Mouse (Mus musculus) A20 (cell line): ENCODE data around the gene Agap1.

ENCODE experiments used
- DNase-seq: peaks from one replicate; pipeline ENCODE4 v3.0.0-alpha.2; 2011; ENCODE audit warnings: low read depth, low spot score

Gene Agap1

DNA sequence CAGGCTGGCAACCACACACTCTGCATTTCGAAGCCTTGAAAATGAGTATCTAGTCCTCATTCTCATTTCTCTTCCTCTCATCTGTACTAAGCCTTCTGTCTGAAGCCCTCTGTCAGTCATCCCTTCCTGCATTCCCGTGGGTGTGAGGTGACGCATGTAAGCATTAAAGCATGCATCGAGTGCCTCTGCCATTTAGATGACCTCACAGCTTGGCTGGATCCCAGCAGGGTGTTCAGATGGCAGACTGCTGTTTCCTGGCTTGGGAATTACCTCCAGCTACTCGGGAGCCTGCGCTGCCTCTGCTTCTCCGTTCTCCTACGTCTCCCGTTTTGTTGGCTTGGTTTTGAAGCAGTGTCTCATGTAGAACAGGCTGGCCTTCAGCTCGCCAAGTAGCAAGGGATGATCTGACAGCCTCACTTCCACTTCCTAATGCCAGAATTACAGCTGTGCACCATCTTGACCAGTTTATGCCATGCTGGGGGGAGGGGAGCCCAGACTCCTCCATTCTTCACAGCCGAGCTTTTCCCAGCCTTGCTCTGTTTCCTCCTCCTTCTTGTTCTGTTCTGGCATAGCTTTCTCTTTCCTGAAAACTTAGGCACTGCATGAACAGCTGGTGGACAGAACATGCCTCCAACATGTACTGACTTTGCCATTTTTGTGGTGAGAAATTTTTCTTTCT is 202.2 kb downstream of the Agap1 start:
- DNase-seq: no peak

- no peak for DNase-seq
Measured at GRCm38 (mm10) chr1:89660804-89661203, 206.2 kb downstream of the Agap1 start.

GRCm38 (mm10) chr1:89666154-89666553 is 211.5 kb downstream of the Agap1 start:
- DNase-seq: no peak

- no peak for DNase-seq
Measured at GRCm38 (mm10) chr1:89667387-89667786, 212.8 kb downstream of the Agap1 start.

DNA sequence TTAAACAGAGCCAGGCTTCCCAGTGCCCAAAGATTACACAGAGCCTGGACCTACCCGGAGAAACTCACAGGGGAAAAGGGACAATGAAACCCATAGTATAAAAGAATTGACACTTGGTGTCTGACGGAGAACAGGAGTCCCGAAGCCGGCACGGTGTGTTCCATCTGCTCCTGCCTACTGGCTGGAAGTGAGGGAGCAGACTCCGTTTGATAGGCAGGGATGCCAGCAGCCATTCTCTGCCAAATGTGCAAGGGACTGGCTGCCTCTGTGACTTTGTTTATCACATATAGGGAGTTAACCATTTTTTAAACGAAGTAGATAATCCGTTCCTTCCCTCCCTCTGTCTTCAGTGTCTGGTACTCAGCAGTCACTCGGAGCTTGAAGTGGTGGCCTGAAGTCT is 214.0 kb downstream of the Agap1 start:
- no peak for DNase-seq

GRCm38 (mm10) chr1:89671110-89671787 is 216.6 kb downstream of the Agap1 start:
- no peak for DNase-seq

GRCm38 (mm10) chr1:89673071-89673470 is 218.5 kb downstream of the Agap1 start:
- DNase-seq: no peak

GRCm38 (mm10) chr1:89673686-89674085 is 219.1 kb downstream of the Agap1 start:
- no peak for DNase-seq

GRCm38 (mm10) chr1:89674681-89675080 is 220.1 kb downstream of the Agap1 start:
- DNase-seq: no peak

DNA sequence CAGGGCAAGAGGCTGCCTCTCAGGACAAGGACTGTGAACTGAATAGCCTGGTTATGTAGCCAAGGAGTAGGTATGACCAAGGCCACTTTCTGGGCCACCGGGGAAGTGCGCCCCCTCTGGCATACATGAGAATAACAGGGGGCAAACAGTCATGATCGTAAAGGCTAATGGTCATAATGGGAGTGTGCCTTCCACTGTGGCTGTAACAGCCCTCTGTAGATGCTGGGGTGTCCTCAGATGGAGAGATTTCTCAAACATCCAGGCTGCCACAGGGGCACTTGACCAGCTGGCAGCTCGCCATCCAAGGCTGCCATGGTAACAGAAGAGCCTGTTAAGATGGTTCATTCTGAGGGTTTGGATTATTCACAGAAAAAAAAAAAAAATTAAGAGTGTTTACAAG is 221.8 kb downstream of the Agap1 start:
- DNase-seq: no peak

GRCm38 (mm10) chr1:89680673-89681072 is 226.1 kb downstream of the Agap1 start:
- DNase-seq: no peak

GRCm38 (mm10) chr1:89688914-89689313 is 234.3 kb downstream of the Agap1 start:
- DNase-seq: no peak

DNA sequence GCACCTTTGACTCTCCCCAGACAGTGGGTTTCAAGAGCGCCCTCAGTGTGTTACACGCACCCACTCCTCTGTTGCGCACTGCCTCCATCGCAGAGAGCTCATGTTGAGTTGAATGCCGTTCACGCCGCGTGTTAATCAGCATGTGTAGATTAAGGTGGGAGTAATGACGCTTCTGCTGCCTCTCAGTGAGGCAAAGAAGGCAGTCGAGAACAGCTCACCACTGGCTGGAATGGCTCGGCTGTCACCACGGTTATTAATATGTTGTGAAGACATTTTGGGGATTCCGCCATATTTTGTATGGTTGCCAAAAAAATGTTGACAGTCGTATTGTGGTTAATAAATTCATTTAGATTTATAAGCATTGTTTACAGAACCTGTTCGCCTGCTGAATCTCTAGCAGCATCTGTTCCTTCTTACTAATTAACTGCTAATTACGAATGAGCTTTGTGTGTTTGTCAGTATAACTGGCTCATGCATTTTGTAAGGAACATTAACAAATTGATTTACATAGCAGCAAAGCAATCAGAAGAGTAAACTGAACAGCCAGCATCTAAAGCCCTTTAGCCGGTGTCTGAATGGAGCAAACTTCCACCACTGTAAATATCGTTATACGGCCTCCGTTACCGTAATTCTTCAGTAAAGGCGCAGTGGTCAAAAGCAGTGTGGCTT is 235.1 kb downstream of the Agap1 start:
- DNase-seq: no peak

- DNase-seq: no peak
Measured at GRCm38 (mm10) chr1:89691096-89691495, 236.5 kb downstream of the Agap1 start.

DNA sequence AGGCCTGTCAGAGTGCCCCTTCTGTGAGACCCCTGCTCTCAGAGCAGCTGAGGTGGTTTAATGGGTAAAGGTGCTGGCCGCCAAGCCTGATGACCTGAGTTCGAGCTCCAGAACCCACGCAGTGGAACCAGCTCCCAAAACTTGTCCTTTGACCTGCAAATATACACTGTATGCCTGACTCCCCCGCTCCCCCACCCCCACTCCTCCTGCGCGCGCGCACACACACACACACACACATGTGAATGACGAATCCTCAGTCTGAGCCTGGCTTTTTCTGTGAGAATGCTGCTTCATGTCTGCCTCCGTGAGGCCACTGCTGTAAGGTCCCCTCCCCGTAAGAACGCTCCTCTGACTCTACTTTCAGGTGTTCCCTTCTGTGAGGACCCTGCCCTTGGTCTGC is 237.8 kb downstream of the Agap1 start:
- no peak for DNase-seq

DNA sequence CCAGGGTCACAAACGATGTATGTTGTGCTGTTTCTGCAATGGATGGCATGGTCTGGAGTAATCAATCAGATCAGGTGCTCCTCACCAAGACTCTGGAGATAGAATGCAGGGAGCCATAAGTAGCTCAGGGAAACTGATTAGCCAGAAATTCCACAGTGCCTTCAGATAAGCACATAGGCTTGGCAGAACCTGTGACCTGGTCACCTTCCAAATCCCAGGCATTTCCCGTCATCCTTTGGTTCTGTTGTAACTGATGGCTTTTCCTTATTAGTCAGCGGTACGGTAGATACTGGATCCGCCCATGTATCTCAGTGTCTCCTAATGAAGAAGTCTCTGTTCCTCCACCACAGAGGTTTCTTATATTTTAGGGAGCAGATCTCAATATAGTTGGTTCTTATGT is 240.3 kb downstream of the Agap1 start:
- DNase-seq: no peak

DNA sequence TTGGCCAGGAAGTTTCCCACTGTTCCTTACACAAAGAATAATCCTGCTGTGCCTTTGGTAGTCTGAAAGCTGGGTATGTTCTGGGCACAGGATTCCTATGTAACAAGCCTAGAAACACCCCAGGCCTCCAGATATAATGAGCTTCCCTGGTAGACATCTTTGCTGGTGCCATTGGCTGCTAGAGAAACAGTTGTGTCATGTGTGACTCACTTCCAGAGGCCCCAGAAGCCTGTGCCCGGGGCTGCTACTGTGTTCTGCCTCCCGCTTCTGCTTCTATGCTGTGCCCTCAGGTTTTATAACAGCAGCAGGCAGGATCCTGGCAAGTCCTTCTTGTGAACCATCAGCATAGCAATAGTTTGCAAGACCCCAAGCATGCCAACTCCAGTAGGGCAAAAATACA is 242.6 kb downstream of the Agap1 start:
- no peak for DNase-seq

DNA sequence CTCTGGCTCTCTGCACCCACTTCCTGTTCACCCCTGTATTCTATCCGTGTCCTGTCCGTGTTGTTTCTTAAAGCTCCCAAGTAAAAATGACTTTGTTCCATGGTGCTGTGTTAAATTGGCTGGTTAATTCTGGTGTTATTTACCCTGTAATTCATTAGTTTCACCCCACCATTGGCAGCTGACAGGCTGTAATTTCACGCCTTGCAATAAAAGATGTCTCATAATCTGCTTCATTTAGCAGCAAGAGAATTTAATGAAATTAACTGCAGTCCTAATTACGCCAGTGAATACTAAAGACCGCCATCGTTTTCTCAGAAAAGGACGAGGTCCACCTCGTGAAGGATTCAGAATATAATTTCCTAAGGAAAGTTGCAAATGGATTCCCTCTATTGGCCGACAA is 245.6 kb downstream of the Agap1 start:
- DNase-seq: no peak

GRCm38 (mm10) chr1:89701162-89701730 is 246.6 kb downstream of the Agap1 start:
- DNase-seq: no peak

- DNase-seq: no peak
Measured at GRCm38 (mm10) chr1:89703294-89703693, 248.7 kb downstream of the Agap1 start.

GRCm38 (mm10) chr1:89705670-89706069 is 251.1 kb downstream of the Agap1 start:
- no peak for DNase-seq

DNA sequence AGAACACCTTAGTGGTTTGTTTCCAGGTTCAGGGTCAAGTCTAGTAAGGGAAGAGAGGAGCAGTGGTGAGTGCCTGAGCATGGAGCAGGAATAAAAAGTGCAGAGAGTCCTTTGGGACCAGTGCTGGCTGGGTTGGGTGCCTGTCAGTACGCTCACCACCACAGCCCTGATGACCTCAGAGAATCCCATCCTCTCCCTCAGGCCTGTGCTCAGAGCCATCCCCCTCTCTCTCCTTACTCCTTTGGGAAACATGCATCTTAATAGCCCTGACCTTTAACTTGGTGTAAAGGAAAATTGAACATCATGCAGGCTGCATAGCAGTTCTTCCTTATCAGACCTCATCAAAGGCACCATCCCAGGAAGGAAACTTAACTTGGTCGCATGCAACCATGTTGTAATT is 252.3 kb downstream of the Agap1 start:
- no peak for DNase-seq
